Mouse (Mus musculus): ENCODE measurements around the gene Vps11.
A peak's percentile ranks its signal among the peaks of the same experiment; 100 is the strongest.
"Not testable (repeated sequence)": the region's sequence is repeated elsewhere in the genome, so short reads cannot be mapped to it uniquely, and the experiment has no call there.

Gene Vps11

GRCm38 (mm10) chr9:44314910-44315309, 46.6 kb downstream of the Vps11 start:
- no peak for DNase-seq (ENCODE audit: low read depth)

GRCm38 (mm10) chr9:44314257-44314547, 47.3 kb downstream of the Vps11 start:
- DNase-seq (ENCODE audit: low read depth), result no peak

- no peak for DNase-seq (ENCODE audit: low read depth)
Observed at GRCm38 (mm10) chr9:44313476-44314256, 47.8 kb downstream of the Vps11 start.

- DNase-seq (ENCODE audit: low read depth), result no peak
Observed at GRCm38 (mm10) chr9:44311136-44312134, 50.0 kb downstream of the Vps11 start.

GRCm38 (mm10) chr9:44310750-44311135, 50.7 kb downstream of the Vps11 start:
- no peak for DNase-seq (ENCODE audit: low read depth)

GRCm38 (mm10) chr9:44309756-44310155, 51.7 kb downstream of the Vps11 start:
- no peak for DNase-seq (ENCODE audit: low read depth)

GRCm38 (mm10) chr9:44307248-44307647, 54.2 kb downstream of the Vps11 start:
- DNase-seq (ENCODE audit: low read depth), result no peak

- no peak for DNase-seq (ENCODE audit: low read depth)
Observed at GRCm38 (mm10) chr9:44306532-44306931, 54.9 kb downstream of the Vps11 start.

- DNase-seq (ENCODE audit: low read depth), result peak; percentile 99
Observed at GRCm38 (mm10) chr9:44305466-44306079, 55.9 kb downstream of the Vps11 start, which contains the start of gene Hinfp. Gene Hinfp, minus strand, starts transcription at chr9:44305671.

- not testable (repeated sequence) for DNase-seq (ENCODE audit: low read depth)
Observed at GRCm38 (mm10) chr9:44300001-44300400, 61.5 kb downstream of the Vps11 start.

Measured in c-Kit-positive CD71-positive TER-119-negative erythroid progenitor cells, embryonic 14.5 days (primary cell).